Mouse (Mus musculus) C2C12 (cell line): ENCODE results near the gene Nr2f6. TPM values are rescaled to one million over a fixed set of nuclear protein-coding genes. Genes with fewer than 3 reads are reported as not detected.

Experiments
- H3K27me3 ChIP-seq: one replicate; pipeline ENCODE4 v1.6.1; 2011; ENCODE audit not compliant: control insufficient read depth, insufficient read depth, insufficient read length
- H3K36me3 ChIP-seq: one replicate; pipeline ENCODE4 v1.6.1; 2011; ENCODE audit not compliant: control insufficient read depth, insufficient read depth
- H3K4me3 ChIP-seq: one replicate; pipeline ENCODE4 v1.5.1; 2011; ENCODE audit warnings: mild to moderate bottlenecking, control low read depth; ENCODE audit not compliant: poor library complexity, insufficient read depth, severe bottlenecking
- H3K79me2 ChIP-seq: one replicate; pipeline ENCODE4 v1.6.1; 2011; ENCODE audit not compliant: control insufficient read depth, insufficient read depth
- H3K79me3 ChIP-seq: one replicate; pipeline ENCODE4 v1.6.1; 2011; ENCODE audit warnings: low read depth, control low read depth
- H3ac ChIP-seq: one replicate; pipeline ENCODE3; 2011; ENCODE audit warnings: low read depth; ENCODE audit not compliant: control insufficient read depth, insufficient read length
- CEBPB ChIP-seq: IDR thresholded peaks from one replicate; pipeline ENCODE4 v1.6.1; 2011; ENCODE audit warnings: low read depth, mild to moderate bottlenecking, control low read depth, moderate library complexity
- CTCF ChIP-seq: IDR thresholded peaks from one replicate; pipeline ENCODE4 v1.5.1; 2011; ENCODE audit not compliant: control insufficient read depth, insufficient read depth, insufficient read length
- FOSL1 ChIP-seq: IDR thresholded peaks from one replicate; pipeline ENCODE4 v1.8.0; 2011; ENCODE audit warnings: mild to moderate bottlenecking, low read length; ENCODE audit not compliant: poor library complexity, insufficient read depth, severe bottlenecking
- MAX ChIP-seq: IDR thresholded peaks from one replicate; pipeline ENCODE4 v1.6.1; 2011; ENCODE audit warnings: mild to moderate bottlenecking, control low read depth
- MYOD1 ChIP-seq: IDR thresholded peaks from one replicate; pipeline ENCODE4 v1.6.1; 2011; ENCODE audit warnings: low read depth; ENCODE audit not compliant: control insufficient read depth, insufficient read length
- MYOG ChIP-seq: IDR thresholded peaks from one replicate; pipeline ENCODE4 v1.6.1; 2011; ENCODE audit not compliant: control insufficient read depth, insufficient read length; ENCODE audit errors: extremely low read depth
- USF1 ChIP-seq: IDR thresholded peaks from one replicate; pipeline ENCODE4 v1.6.1; 2011; ENCODE audit warnings: low read depth, mild to moderate bottlenecking, control low read depth, moderate library complexity
- polyA plus RNA-seq: library from polyadenylated mRNA; unstranded; fragments of >200 nt; fragmentation: generic; extraction: Trizol; gene quantifications from one replicate; pipeline ENCODE4 v1.2.1, GENCODE M21; 2012; ENCODE audit warnings: missing spikeins

The Nr2f6 gene
- polyA plus RNA-seq, 1 experiment, result 73.0 TPM

DNA sequence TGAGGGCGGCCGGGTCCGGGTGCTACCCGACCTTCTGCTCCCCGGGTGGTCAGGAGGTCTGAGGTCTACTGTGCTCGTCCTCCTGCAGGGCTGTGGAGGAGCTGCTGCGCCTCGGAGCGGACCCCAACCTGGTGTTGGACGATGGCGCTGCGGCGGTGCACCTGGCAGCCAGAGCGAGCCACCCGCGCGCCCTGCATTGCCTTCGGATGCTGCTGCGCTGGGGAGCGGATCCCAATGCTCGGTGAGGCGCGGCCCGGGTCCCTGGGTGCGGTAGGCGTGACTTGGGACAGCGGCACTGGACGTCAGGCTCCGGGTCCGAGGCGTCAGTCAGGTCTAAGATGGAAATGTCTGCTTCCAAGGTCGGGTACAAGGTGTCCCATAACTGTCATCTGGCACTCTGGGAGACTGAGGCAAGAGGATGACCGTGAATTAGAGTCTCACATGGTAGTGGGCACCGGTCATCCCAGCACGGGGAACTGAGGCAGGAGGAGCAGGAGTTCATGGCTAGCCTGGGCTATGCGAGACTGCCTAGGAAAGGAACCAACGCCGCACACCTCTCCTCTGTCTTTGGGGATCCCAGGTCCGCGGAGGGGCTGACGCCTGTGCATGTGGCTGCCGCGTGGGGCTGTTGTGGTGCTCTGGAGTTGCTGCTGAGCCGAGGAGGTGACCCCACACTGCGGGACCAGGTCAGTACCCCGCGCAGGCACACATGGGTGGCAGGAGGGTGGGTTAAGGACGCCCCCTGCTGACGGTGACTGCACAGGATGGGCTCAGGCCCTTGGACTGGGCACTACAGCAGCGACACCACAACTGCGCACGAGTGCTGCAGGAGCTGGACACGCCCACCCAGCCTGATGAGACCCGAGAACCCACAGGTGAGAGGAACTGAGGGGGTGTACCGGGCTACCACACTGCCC, 24.6 kb upstream of the Nr2f6 start:
- Histone ChIP-seq H3K4me3 (peak overlapping the region; percentile 84), H3K36me3 (peaks cover 29% of the 10 kb centered on the region), H3ac (peak overlapping the region; percentile 96), H3K27me3 (no peaks in the 10 kb centered on the region), H3K79me3 (peaks cover 6% of the 10 kb centered on the region), H3K79me2 (peaks cover 22% of the 10 kb centered on the region)
- no peak for TF ChIP-seq USF1
- TF ChIP-seq MAX, result peak; percentile 63
- TF ChIP-seq CTCF, result peak; percentile 99

DNA sequence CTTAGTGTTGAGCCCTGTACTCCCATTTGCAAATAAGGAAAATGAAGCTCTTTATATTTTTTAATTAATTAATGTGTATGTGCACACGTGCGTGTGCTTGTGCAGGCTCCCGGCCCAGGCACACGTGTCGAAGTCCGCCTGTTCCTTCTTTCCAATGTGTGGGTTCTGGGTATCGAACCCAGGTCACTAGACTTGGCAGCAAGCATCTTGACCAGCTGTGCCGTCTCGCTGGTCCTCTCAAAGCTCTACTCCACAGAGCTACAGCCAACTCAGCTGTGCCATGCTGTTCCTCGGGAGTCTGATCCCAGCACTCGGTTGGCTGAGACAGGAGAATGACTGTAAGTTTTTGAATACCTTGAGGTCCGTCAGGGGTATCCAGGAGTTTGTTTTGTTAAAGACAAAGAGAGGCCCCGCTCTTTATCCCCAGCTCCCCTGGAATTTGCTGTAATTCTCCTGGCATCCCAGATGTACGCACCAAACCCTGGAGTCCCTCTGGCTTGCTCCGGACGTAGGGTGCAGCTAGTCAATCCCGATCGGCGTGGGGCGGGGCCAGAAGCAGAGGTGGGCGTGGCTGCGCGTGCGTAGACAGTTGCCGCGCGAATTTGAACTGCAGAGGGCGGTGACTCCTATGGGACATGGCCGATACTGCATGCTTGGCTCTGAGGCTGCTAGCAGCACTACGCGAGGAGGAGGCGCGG, 23.8 kb upstream of the Nr2f6 start, which contains the start of gene Ankle1:
Gene Ankle1 (plus strand): TSS at position 610 of the 698 bp plus-strand sequence.
- Histone ChIP-seq H3K27me3 (no peaks in the 10 kb centered on the region), H3K79me3 (peaks cover 6% of the 10 kb centered on the region), H3ac (peak within 1 kb of the TSS; percentile 96), H3K79me2 (peaks cover 22% of the 10 kb centered on the region), H3K4me3 (peak within 1 kb of the TSS; percentile 84), H3K36me3 (peaks cover 29% of the 10 kb centered on the region)
- TF ChIP-seq MAX (peak; percentile 74), MYOD1 (no peak)

DNA sequence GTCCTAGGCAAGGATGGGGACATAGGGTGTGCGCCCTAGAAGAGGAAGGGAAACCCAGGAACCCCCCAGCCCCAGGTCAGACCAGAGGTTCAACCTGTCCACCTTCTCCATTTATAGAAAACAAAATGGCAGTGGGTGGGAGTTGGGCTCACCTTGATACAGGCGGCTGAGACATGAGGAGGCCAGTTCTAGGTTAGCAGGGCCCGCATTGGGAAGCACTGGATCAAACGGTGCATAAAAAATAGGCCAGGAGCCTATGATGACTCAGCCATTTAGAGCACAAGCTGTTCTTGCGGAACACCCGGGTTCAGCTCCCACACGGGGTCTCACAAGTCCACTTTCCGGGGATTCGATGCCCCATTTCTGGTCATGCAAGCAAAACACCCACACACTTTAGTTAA, 23.2 kb upstream of the Nr2f6 start:
- Histone ChIP-seq H3K27me3 (no peaks in the 10 kb centered on the region), H3K79me2 (peaks cover 22% of the 10 kb centered on the region), H3ac (no peak overlapping the region), H3K4me3 (peak overlapping the region; percentile 84), H3K36me3 (peaks cover 29% of the 10 kb centered on the region), H3K79me3 (peaks cover 6% of the 10 kb centered on the region)
- TF ChIP-seq FOSL1, result no peak
- TF ChIP-seq MYOD1, result no peak
- TF ChIP-seq USF1, result no peak
- TF ChIP-seq MAX, result no peak
- no peak for TF ChIP-seq MYOG
- TF ChIP-seq CEBPB, result no peak
- no peak for TF ChIP-seq CTCF

DNA sequence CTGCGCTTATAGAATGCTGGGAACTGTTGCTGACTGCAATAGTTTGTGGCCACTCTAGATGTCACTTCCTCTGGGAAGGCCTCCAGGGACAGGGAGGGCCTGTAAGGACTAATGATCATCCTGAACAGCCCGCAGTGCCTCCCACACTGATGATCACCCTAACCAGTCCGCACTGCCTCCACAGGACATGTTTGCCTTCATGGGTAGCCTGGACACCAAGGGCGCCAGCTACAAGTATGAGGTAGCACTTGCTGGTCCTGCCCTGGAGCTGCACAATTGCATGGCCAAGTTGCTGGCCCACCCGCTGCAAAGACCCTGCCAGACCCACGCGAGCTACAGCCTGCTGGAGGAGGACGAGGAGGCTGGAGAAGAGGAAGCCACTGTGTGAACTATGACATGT, 22.3 kb upstream of the Nr2f6 start:
- no peak overlapping the region for H3ac ChIP-seq
- peaks cover 6% of the 10 kb centered on the region for H3K79me3 ChIP-seq
- no peaks in the 10 kb centered on the region for H3K27me3 ChIP-seq
- peaks cover 27% of the 10 kb centered on the region for H3K36me3 ChIP-seq
- peaks cover 22% of the 10 kb centered on the region for H3K79me2 ChIP-seq
- H3K4me3 ChIP-seq, result no peak overlapping the region
- TF ChIP-seq CTCF (no peak), FOSL1 (no peak), CEBPB (no peak), USF1 (no peak)

DNA sequence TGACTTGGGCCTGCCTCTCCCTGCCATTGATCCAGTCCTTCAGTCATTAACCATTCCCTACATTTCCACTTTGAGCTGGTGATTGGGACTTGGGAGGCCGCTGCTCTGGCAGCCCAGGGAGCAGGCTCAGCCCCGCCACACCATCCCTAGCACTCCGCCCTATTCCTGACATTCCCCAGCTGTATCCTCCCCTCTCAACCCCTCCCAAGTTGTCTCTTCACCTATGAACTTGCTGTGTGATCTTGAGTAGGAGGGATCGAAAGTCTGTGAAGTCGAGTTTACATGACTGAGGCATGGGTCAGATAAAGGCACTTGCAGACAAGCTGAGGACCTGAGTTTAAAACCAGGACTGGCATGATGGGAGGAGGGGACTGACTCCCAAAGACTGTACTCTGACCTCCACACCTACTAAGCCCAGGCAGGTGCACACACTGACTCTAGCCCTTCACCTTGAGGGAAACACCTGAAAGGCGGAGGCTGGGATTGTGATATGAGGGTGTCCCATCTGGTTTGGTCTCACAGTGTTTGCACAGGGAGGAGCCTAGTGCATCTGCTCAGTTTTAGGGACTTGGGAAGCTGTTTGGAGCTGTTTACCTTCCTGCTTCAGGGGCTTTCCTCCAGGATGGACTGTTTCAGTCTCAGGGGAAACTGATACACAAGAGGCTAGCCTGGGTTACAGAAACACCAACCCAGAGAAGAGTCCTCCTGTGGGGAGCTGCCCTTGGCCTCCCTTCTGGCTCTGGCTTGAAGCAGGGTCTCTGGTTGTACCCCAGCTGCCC, 21.5 kb upstream of the Nr2f6 start:
- Histone ChIP-seq H3K79me2 (peaks cover 23% of the 10 kb centered on the region), H3K27me3 (no peaks in the 10 kb centered on the region), H3K36me3 (peaks cover 26% of the 10 kb centered on the region), H3K4me3 (no peak overlapping the region), H3ac (no peak overlapping the region), H3K79me3 (peaks cover 6% of the 10 kb centered on the region)
- TF ChIP-seq MYOG (no peak), FOSL1 (no peak), CTCF (no peak), CEBPB (no peak), USF1 (no peak), MYOD1 (no peak), MAX (no peak)
